Mouse (Mus musculus) limb, embryonic 10.5 days (tissue): ENCODE measurements around the gene Nrxn2. TPM values are rescaled to one million over a fixed set of nuclear protein-coding genes. Genes with fewer than 3 reads are reported as not detected.

ENCODE experiments used
- DNase-seq: peaks from one replicate; pipeline ENCODE4 v3.0.0-alpha.2; 2017; ENCODE audit warnings: low spot score
- H3K27ac ChIP-seq: fragments of 300-500 bp; sonication (generic); 2 replicates; pipeline ENCODE4 v1.5.1; 2016; ENCODE audit warnings: mild to moderate bottlenecking
- H3K27me3 ChIP-seq: fragments of 300-500 bp; sonication (generic); 2 replicates; pipeline ENCODE4 v1.6.1; 2016; ENCODE audit warnings: low read depth, mild to moderate bottlenecking; ENCODE audit not compliant: poor library complexity, severe bottlenecking
- H3K36me3 ChIP-seq: fragments of 300-500 bp; sonication (generic); 2 replicates; pipeline ENCODE4 v1.6.1; 2016; ENCODE audit warnings: mild to moderate bottlenecking, moderate library complexity
- H3K4me1 ChIP-seq: fragments of 300-500 bp; sonication (generic); 2 replicates; pipeline ENCODE4 v1.6.1; 2016
- H3K4me3 ChIP-seq: fragments of 300-500 bp; sonication (generic); 2 replicates; pipeline ENCODE4 v1.5.1; 2016; ENCODE audit warnings: mild to moderate bottlenecking, moderate library complexity
- H3K9me3 ChIP-seq: fragments of 300-500 bp; sonication (generic); replicated peaks from 2 replicates; pipeline ENCODE4 v1.6.1; 2016; ENCODE audit warnings: mild to moderate bottlenecking
- WGBS: fragments of 180-500 bp; shearing (Covaris S2); methylation state at CpG from one replicate; pipeline ENCODE4 v1.1.7; 2016; 5-methylcytosine and 5-hydroxymethylcytosine counted together
- polyA plus RNA-seq: library from polyadenylated mRNA; unstranded; fragments of >200 nt; fragmentation: Nextera tagmentation; extraction: Ambion mirVana; gene quantifications from 2 replicates; pipeline ENCODE4 v1.2.1, GENCODE M21; 2016

Gene Nrxn2
- polyA plus RNA-seq, 1 experiment from 2014 or later = 1.5 TPM

DNA sequence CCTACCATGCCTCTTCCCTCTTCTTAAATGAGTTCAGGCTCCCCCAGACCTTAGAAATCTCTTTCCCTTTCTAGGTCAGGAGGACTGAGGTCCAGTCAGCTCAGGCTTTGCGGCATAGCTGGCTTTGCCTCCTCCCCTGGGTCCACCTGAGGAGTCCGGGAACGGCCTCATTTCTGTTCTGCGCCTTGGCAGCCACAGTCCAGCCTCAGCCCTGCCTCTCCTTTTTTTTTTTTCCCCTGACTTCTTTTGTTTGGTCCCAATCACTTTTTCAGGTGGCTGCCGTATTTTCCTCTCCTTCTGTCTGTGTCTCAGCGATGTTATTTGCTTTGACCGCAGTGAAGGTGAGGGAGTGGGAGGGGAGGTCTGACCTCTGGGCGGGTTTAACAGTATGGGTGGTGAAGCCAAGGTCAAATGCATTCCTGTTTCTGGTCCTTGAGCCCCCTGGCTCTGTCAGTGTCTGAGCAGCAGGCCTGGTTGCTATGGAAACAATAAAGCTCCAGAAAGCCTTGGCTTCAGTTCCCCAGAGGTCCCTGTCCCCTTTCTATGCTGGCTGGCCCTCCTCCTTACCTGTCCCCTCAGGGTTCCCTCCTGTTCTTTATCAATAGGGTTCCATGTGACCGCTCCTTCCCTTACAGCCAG, 34.3 kb downstream of the Nrxn2 start:
- Histone ChIP-seq H3K36me3 (no peaks in the 10 kb centered on the region), H3K4me3 (no peak overlapping the region), H3K27ac (no peak overlapping the region), H3K9me3 (no peaks in the 10 kb centered on the region), H3K27me3 (peaks cover 54% of the 10 kb centered on the region), H3K4me1 (peaks cover 25% of the 10 kb centered on the region)
- DNase-seq = no peak
- WGBS = 68% methylated on average over 9 of the region's 9 CpGs

GRCm38 (mm10) chr19:6453349-6453748, 34.8 kb downstream of the Nrxn2 start:
- H3K27ac ChIP-seq = no peak overlapping the region
- H3K4me3 ChIP-seq = no peak overlapping the region
- 88% methylated on average over 8 of the region's 8 CpGs for WGBS
- H3K36me3 ChIP-seq = no peaks in the 10 kb centered on the region
- H3K27me3 ChIP-seq = peaks cover 49% of the 10 kb centered on the region
- H3K9me3 ChIP-seq = no peaks in the 10 kb centered on the region
- DNase-seq = no peak
- peaks cover 19% of the 10 kb centered on the region for H3K4me1 ChIP-seq

GRCm38 (mm10) chr19:6454041-6454720, 35.6 kb downstream of the Nrxn2 start:
- Histone ChIP-seq H3K9me3 (no peaks in the 10 kb centered on the region), H3K27me3 (peaks cover 40% of the 10 kb centered on the region), H3K36me3 (no peaks in the 10 kb centered on the region), H3K4me3 (no peak overlapping the region), H3K27ac (no peak overlapping the region), H3K4me1 (peaks cover 16% of the 10 kb centered on the region)
- 83% methylated on average over 10 of the region's 10 CpGs for WGBS
- DNase-seq = no peak

GRCm38 (mm10) chr19:6459504-6459903, 41.0 kb downstream of the Nrxn2 start:
- DNase-seq = no peak
- Histone ChIP-seq H3K36me3 (no peaks in the 10 kb centered on the region), H3K4me3 (no peak overlapping the region), H3K4me1 (peaks cover 7% of the 10 kb centered on the region), H3K27ac (no peak overlapping the region), H3K9me3 (no peaks in the 10 kb centered on the region), H3K27me3 (peaks cover 25% of the 10 kb centered on the region)
- WGBS = 91% methylated on average over 6 of the region's 6 CpGs

- H3K27ac ChIP-seq = no peak overlapping the region
Observed at GRCm38 (mm10) chr19:6462841-6463240, 44.3 kb downstream of the Nrxn2 start.

GRCm38 (mm10) chr19:6464306-6465071, 46.0 kb downstream of the Nrxn2 start:
- peaks cover 27% of the 10 kb centered on the region for H3K4me1 ChIP-seq
- no peak overlapping the region for H3K4me3 ChIP-seq
- H3K9me3 ChIP-seq = no peaks in the 10 kb centered on the region
- no peak for DNase-seq
- H3K27me3 ChIP-seq = peaks cover 24% of the 10 kb centered on the region
- no peak overlapping the region for H3K27ac ChIP-seq
- H3K36me3 ChIP-seq = no peaks in the 10 kb centered on the region
- WGBS = 52% methylated on average over 10 of the region's 10 CpGs

More at GRCm38 (mm10) chr19:6462841-6463240, 44.3 kb downstream of the Nrxn2 start:
- Histone ChIP-seq H3K9me3 (no peaks in the 10 kb centered on the region), H3K36me3 (no peaks in the 10 kb centered on the region), H3K4me3 (no peak overlapping the region), H3K4me1 (peaks cover 16% of the 10 kb centered on the region), H3K27me3 (peaks cover 24% of the 10 kb centered on the region)
- DNase-seq = no peak
- 38% methylated on average over 6 of the region's 6 CpGs for WGBS

GRCm38 (mm10) chr19:6465090-6465489, 46.6 kb downstream of the Nrxn2 start:
- H3K4me1 ChIP-seq = peaks cover 29% of the 10 kb centered on the region
- 41% methylated on average over 5 of the region's 5 CpGs for WGBS

DNA sequence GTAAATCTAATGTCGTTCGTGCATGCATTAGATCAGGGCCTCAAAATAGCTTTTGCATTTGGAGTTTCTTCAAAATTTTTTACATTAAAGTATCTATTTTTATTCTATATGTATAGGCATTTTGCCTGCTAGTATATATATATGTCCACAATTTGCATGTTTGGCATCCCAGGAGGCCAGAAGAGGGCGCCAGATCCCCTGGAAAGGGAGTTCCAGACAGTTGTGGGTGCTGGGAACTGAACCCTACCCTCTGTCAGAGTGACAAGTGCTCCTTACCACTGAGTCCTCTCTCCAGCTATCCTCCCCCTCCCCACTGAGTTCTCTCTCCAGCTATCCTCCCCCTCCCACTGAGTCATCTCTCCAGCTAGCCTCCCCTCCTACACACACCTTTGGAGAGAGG, 48.4 kb downstream of the Nrxn2 start:
- Histone ChIP-seq H3K27me3 (peaks cover 20% of the 10 kb centered on the region), H3K27ac (no peak overlapping the region), H3K4me1 (peaks cover 33% of the 10 kb centered on the region), H3K36me3 (no peaks in the 10 kb centered on the region), H3K4me3 (no peak overlapping the region), H3K9me3 (no peaks in the 10 kb centered on the region)
- DNase-seq = no peak
- WGBS = 84% methylated on average over 3 of the region's 3 CpGs

More at GRCm38 (mm10) chr19:6465090-6465489, 46.6 kb downstream of the Nrxn2 start:
- Histone ChIP-seq H3K27ac (no peak overlapping the region), H3K36me3 (no peaks in the 10 kb centered on the region), H3K4me3 (no peak overlapping the region), H3K27me3 (peaks cover 24% of the 10 kb centered on the region), H3K9me3 (no peaks in the 10 kb centered on the region)
- DNase-seq = no peak

GRCm38 (mm10) chr19:6467374-6467979, 48.9 kb downstream of the Nrxn2 start:
- H3K27me3 ChIP-seq = peaks cover 17% of the 10 kb centered on the region
- DNase-seq = no peak
- no peak overlapping the region for H3K4me3 ChIP-seq
- H3K27ac ChIP-seq = no peak overlapping the region
- no peaks in the 10 kb centered on the region for H3K36me3 ChIP-seq
- H3K4me1 ChIP-seq = peaks cover 34% of the 10 kb centered on the region
- 88% methylated on average over 15 of the region's 15 CpGs for WGBS
- no peaks in the 10 kb centered on the region for H3K9me3 ChIP-seq

- H3K4me1 ChIP-seq = peaks cover 31% of the 10 kb centered on the region
- no peak for DNase-seq
- H3K36me3 ChIP-seq = no peaks in the 10 kb centered on the region
- H3K27me3 ChIP-seq = peaks cover 9% of the 10 kb centered on the region; the same call in 1 of the 2 replicates
- WGBS = 78% methylated on average over 5 of the region's 5 CpGs
- H3K27ac ChIP-seq = no peak overlapping the region
- no peak overlapping the region for H3K4me3 ChIP-seq
- H3K9me3 ChIP-seq = no peaks in the 10 kb centered on the region
Observed at GRCm38 (mm10) chr19:6471630-6472029, 53.1 kb downstream of the Nrxn2 start.

- WGBS = 89% methylated on average over 9 of the region's 9 CpGs
- no peak for DNase-seq
- H3K27ac ChIP-seq = no peak overlapping the region
Observed at GRCm38 (mm10) chr19:6472821-6473220, 54.3 kb downstream of the Nrxn2 start.

DNA sequence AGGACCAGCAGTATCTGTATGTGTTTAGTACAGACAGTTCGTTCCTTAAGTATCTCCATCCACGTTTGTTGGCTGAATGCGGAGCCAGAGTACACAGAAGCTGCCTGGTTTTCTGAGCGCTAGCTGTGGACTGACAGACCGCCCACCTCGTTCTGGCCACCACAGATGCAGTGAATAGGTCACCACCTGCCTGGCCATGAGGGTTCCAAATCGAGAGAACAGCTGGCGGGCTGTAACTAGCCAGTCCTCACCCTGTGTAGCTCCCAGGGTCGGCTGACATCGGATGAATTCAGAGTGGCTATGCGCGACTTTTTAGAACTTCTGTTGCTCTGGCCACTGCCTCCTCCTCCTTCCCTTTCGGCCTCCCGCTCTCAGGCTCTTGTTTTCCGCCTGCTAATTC, 56.2 kb downstream of the Nrxn2 start:
- peaks cover 18% of the 10 kb centered on the region for H3K4me1 ChIP-seq
- H3K9me3 ChIP-seq = no peaks in the 10 kb centered on the region
- no peak overlapping the region for H3K4me3 ChIP-seq
- H3K27me3 ChIP-seq = peaks cover 9% of the 10 kb centered on the region; the same call in 1 of the 2 replicates
- H3K27ac ChIP-seq = no peak overlapping the region; the same call in 1 of the 2 replicates
- DNase-seq = no peak
- 48% methylated on average over 15 of the region's 15 CpGs for WGBS
- H3K36me3 ChIP-seq = no peaks in the 10 kb centered on the region

More at GRCm38 (mm10) chr19:6472821-6473220, 54.3 kb downstream of the Nrxn2 start:
- no peak overlapping the region for H3K4me3 ChIP-seq
- H3K36me3 ChIP-seq = no peaks in the 10 kb centered on the region
- peaks cover 9% of the 10 kb centered on the region; the same call in 1 of the 2 replicates for H3K27me3 ChIP-seq
- no peaks in the 10 kb centered on the region for H3K9me3 ChIP-seq
- peaks cover 31% of the 10 kb centered on the region for H3K4me1 ChIP-seq
